Mouse (Mus musculus): ENCODE results near the gene Gcn1l1. TPM values are rescaled to one million over a fixed set of nuclear protein-coding genes. Genes with fewer than 3 reads are reported as not detected.

Gcn1l1 gene
- polyA plus RNA-seq, 1 experiment from 2014 or later = 48.2 TPM

GRCm38 (mm10) chr5:115671846-115672245 is 106.8 kb downstream of the Gcn1l1 start:
- WGBS = 61% methylated on average over 8 of the region's 8 CpGs
- H3K27ac ChIP-seq = no peak overlapping the region
- no peak for ATAC-seq (ENCODE audit: low FRiP score, low read depth)
- H3K9me3 ChIP-seq = no peaks in the 10 kb centered on the region
- no peak overlapping the region for H3K4me2 ChIP-seq (replicated peaks)
- H3K36me3 ChIP-seq = no peaks in the 10 kb centered on the region
- H3K4me3 ChIP-seq = no peak overlapping the region
- H3K27me3 ChIP-seq = no peaks in the 10 kb centered on the region
- no peaks in the 10 kb centered on the region for H3K4me1 ChIP-seq
- H3K9ac ChIP-seq = no peak overlapping the region

Small RNA genes within 50 kb of the gene (microRNA-seq; reads per million reads assigned to microRNA genes)
- gene Mir7029 = not detected
- gene Mir7030 = not detected

Other genes with a start within 250 kb of the Gcn1l1 start
- gene Srsf9, start 238.1 kb upstream of the Gcn1l1 start, polyA plus RNA-seq (2015; fragmentation: Nextera tagmentation; extraction: Ambion mirVana) = 314 and 331 TPM in 2 replicates
- gene Gatc, start 224.1 kb upstream of the Gcn1l1 start, polyA plus RNA-seq (2015; fragmentation: Nextera tagmentation; extraction: Ambion mirVana) = 25.7 and 28.3 TPM in 2 replicates
- 58.8 and 62.1 TPM in 2 replicates for gene Triap1, start 224.0 kb upstream of the Gcn1l1 start, polyA plus RNA-seq (2015; fragmentation: Nextera tagmentation; extraction: Ambion mirVana)
- gene Cox6a1, start 216.3 kb upstream of the Gcn1l1 start, polyA plus RNA-seq (2015; fragmentation: Nextera tagmentation; extraction: Ambion mirVana) = 677 and 710 TPM in 2 replicates
- 18.2 and 18.4 TPM in 2 replicates for gene Msi1, start 135.7 kb upstream of the Gcn1l1 start, polyA plus RNA-seq (2015; fragmentation: Nextera tagmentation; extraction: Ambion mirVana)
- gene Pla2g1b, start 99.0 kb upstream of the Gcn1l1 start, polyA plus RNA-seq (2015; fragmentation: Nextera tagmentation; extraction: Ambion mirVana) = not detected in 2 replicates
- 25.8 and 27.5 TPM in 2 replicates for gene Sirt4, start 80.5 kb upstream of the Gcn1l1 start, polyA plus RNA-seq (2015; fragmentation: Nextera tagmentation; extraction: Ambion mirVana)
- gene Pxn, start 58.6 kb upstream of the Gcn1l1 start, polyA plus RNA-seq (2015; fragmentation: Nextera tagmentation; extraction: Ambion mirVana) = 46.9 and 54.0 TPM in 2 replicates
- gene Rplp0, start 5.8 kb upstream of the Gcn1l1 start, polyA plus RNA-seq (2015; fragmentation: Nextera tagmentation; extraction: Ambion mirVana) = 1,446 and 1,459 TPM in 2 replicates
- 14.5 and 15.2 TPM in 2 replicates for gene Rab35, start 66.7 kb downstream of the Gcn1l1 start, polyA plus RNA-seq (2015; fragmentation: Nextera tagmentation; extraction: Ambion mirVana)
- 11.4 and 13.2 TPM in 2 replicates for gene Bicdl1, start 166.4 kb downstream of the Gcn1l1 start, polyA plus RNA-seq (2015; fragmentation: Nextera tagmentation; extraction: Ambion mirVana)